Mouse (Mus musculus) myocyte (in vitro differentiated cells): Measurements from ENCODE around the gene Soga1.

Experiments used
- MAX ChIP-seq: IDR thresholded peaks from one replicate; pipeline ENCODE4 v1.6.1; 2011; ENCODE audit warnings: low read depth, mild to moderate bottlenecking, control low read depth
- MYOG ChIP-seq, 3 experiments: IDR thresholded peaks; one replicate each; pipeline ENCODE4 v1.6.1; 2011; ENCODE audit warnings: control low read depth in 2 of 3, low read depth in 2 of 3, mild to moderate bottlenecking in 2 of 3; ENCODE audit not compliant: insufficient read length in 2 of 3, control insufficient read depth in 1 of 3, insufficient read depth in 1 of 3
- POLR2A ChIP-seq: IDR thresholded peaks from one replicate; pipeline ENCODE4 v1.6.1; 2011; ENCODE audit warnings: low read depth, mild to moderate bottlenecking, control low read depth, moderate library complexity; ENCODE audit not compliant: insufficient read length
- REST ChIP-seq: IDR thresholded peaks from one replicate; pipeline ENCODE4 v1.6.1; 2011; ENCODE audit warnings: mild to moderate bottlenecking, control low read depth, moderate library complexity; ENCODE audit not compliant: insufficient read depth, insufficient read length

- TF ChIP-seq POLR2A (no peak), REST (no peak), MAX (no peak), MYOG (IDR thresholded peaks at IDR 0.05; ENCODE audit: control insufficient read depth in 1 of 3, insufficient read depth in 1 of 3, insufficient read length in 2 of 3, low read depth in 2 of 3) (no peak)
These were observed 23.2 kb upstream of the Soga1 start for GRCm38 (mm10) chr2:157102256-157102655.
